Mouse (Mus musculus): Measurements from ENCODE around the gene Dlx5.

The Dlx5 gene

DNA sequence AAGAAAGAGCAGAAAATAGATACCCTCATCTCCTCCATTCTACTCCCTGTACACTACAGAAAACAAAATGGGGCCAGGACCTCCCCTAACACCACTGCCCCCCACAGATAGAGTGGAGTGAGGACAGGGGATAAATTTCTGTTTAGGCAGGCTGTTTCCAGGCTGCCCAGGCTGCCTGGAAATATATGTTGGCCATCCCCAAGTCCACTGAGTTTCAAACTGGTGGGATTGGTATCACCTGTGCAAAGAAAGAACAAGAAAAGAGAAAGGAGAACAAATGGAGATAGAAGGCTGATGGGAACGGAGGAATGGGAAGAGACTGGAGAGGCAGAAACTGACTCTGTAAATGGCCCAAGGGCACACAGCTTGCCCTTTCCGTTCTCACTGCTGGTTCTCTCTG lies 5.7 kb downstream of the Dlx5 start:
- DNase-seq (ENCODE audit: low spot score in 2 of 2), result no peak

DNA sequence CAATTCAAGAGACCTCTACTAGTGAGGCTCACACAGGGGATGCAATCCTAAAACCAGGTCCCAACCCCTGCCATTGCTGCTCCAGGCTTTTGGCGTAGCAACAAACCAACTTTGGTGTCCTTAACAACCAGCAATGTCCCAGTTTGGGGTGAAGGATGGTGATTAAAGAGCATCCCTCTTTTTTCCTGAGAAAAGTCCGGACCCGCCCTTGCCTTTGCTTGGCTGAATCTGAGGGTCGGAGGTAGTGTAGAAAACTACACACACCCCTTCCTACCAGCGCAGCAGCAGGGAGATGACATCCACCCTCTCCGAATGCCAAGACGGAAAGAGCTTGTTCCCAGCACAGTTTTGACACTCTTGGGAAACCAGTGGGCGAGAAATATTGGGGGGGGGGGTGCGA lies 6.2 kb downstream of the Dlx5 start:
- no peak for DNase-seq (ENCODE audit: low spot score in 2 of 2)

- no peak for DNase-seq (ENCODE audit: low spot score in 2 of 2)
These were observed 6.7 kb downstream of the Dlx5 start for GRCm38 (mm10) chr6:6875136-6875535.

DNA sequence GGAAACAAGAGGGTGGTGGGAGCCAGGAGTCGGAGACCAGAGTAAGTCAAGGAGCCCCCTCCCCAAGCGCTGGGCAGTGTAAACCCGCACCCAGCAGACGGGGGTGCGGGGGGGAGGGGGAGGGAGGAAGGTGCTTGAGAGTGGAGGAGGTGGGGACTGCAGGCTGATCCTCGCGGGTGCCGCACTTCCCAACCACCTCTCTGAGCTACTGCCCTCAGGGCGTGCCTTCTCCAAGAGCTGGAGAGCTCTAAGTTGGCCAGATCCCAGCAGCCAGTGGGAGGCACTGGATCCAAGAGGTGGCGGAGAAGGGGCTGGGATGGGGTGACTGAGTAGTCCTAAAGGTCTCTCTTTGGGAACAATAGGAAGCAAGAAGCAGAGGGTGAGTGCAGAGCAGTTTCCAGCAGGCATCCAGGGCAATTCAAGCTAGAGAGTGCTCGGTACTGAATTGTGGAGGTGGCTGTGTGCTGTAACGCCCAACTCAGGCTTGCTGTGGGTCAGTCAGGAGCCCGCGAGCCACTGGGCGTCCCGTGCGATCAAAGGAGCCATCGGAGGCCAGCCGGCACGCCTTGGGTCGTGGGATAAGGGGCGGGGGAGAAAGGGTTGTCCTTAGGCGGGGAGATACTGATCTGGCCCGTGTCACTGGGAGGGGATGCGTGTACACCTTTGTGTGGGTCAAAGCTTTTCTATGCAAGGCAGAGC lies 7.7 kb downstream of the Dlx5 start:
- no peak for DNase-seq (ENCODE audit: low spot score in 2 of 2)

DNA sequence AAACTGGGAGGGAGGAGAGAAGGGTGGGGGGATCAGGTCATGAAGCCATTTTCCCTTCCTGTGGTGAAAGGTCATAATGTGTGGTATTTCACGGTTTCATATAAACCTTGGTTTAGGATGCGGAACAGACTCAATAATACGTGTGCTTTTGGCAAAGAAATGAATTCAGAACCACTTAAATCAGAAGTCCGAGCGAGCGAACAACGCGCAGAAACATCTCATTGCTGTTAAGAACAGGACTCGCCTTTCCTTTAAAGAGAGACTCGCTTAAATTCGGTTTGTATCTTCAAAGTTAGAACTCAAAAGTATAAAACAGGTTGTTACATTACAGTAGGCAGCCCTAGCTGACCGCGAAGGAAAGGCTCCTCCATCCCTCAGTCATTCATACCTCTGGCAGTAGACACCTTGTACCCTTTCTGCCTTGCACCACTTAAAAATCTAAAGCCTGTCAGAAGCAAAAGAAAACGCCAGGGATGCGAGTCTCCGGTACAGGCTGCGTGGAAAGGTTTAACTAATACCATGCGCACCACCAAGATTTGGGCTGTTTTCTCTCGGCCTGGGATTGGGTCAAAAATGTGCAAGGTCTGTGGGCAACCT lies 8.3 kb downstream of the Dlx5 start:
- no peak for DNase-seq (ENCODE audit: low spot score in 2 of 2)

- no peak for DNase-seq (ENCODE audit: low spot score in 2 of 2)
These were observed 9.0 kb downstream of the Dlx5 start for GRCm38 (mm10) chr6:6872873-6873272.

- DNase-seq (ENCODE audit: low spot score in 2 of 2), result no peak
These were observed 10.2 kb downstream of the Dlx5 start for GRCm38 (mm10) chr6:6871692-6872091.

DNA sequence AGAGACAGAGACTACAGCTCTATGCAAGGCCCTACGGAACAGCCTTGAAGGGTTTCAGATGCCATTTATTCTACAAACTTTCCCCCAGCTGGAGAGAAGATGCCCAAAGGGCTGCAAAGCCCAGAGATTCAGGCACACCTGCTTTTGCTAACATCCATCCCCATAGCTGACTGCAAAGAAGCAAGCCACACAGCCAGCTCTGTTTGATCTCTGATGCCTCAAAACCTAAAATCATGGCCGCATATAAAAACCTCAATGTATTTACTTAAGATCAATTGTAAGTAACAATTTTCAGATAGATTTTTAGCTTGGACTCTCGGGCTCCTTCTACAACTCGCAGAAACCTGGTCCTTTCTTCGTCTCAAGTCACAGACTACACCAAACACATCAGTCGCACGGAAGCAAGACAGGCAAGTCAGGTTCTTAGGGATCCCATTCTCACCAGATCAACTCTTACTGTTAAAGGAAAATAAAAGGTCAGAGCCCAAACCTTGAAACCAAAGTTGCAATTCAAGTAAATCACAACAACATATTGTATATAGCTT lies 10.9 kb downstream of the Dlx5 start:
- DNase-seq (ENCODE audit: low spot score in 2 of 2), result no peak

- no peak for DNase-seq (ENCODE audit: low spot score in 2 of 2)
These were observed 11.7 kb downstream of the Dlx5 start for GRCm38 (mm10) chr6:6869961-6870800.

DNA sequence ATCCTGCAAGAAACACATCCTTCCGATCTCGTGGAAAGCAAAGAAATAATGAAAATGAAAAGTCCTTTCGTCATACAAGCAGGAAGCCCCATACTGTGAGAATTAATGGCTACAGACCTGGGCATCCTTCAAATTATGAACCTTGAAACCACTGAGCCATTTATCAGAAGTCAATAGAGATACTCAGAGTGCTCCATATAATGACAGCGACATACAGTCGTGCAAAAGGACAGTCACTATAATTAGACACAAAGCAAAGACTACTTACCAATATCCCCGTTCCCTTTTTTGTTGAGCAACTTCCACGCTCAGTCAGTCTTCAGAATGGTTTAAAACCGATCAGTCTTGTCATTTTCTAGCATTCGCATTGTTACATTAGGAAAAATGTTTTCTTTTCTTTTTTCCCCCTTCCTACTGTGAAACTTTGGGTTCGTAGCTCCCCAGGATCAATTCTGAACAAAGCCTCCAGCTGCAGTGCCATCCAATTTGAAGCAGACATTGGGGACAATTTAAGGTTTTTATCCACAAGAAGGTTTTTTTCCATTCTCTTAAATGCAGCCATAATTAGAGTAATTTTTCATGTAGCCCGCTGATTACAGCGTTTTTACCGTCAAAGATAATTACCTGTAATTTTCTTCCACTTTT lies 12.7 kb downstream of the Dlx5 start:
- no peak for DNase-seq (ENCODE audit: low spot score in 2 of 2)

GRCm38 (mm10) chr6:6867031-6867430 lies 14.9 kb downstream of the Dlx5 start:
- no peak for DNase-seq (ENCODE audit: low spot score in 2 of 2)

DNA sequence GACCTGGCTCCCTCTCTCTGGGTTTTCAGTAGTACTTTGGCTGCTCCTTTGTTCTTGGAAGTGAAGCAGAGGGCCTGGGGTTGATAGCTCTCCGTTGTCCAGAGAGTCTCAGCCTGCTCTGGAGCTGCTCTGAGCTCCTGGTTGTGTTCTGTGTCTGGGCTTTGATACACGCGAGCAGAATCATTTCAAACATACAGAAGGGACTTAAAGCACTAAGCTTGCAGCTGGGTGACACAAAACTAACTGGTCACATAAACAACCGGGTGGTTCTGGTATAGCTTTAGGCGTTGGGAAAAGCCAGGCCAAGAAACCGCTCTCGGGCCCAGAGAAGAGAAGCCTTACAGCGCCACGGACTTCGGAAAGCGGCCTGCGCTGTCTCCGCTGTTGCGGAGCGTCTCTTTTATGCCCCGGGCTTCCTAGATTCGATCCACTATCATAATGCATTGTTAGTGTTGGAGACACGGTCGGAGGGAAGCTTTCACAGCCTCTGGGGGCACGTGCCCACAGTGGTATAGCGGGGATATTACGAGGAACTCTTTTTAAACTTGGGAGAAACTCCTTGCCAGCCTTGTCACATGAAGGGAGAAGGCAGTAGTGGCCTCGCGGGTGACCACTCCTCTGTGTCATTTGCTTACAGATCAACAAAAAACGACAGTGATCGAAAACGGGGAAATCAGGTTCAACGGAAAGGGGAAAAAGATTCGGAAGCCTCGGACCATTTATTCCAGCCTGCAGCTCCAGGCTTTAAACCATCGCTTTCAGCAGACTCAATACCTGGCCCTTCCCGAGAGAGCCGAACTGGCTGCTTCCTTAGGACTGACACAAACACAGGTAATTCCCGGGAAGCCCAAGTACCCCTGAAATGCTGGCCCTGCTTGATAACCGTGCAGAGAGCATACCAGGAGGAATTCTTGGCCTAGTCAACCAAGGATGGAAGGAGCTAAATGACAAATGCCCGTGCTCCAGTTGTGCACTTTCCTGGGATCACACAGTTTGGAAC lies 17.1 kb downstream of the Dlx5 start:
- no peak for DNase-seq (ENCODE audit: low spot score in 2 of 2)

- no peak for DNase-seq (ENCODE audit: low spot score in 2 of 2)
These were observed 17.9 kb downstream of the Dlx5 start for GRCm38 (mm10) chr6:6863955-6864354.

GRCm38 (mm10) chr6:6863160-6863870 lies 18.6 kb downstream of the Dlx5 start, which contains the start of gene Dlx6:
Gene Dlx6 (plus strand): TSS chr6:6863334.
- DNase-seq (ENCODE audit: low spot score in 2 of 2), result no peak

DNA sequence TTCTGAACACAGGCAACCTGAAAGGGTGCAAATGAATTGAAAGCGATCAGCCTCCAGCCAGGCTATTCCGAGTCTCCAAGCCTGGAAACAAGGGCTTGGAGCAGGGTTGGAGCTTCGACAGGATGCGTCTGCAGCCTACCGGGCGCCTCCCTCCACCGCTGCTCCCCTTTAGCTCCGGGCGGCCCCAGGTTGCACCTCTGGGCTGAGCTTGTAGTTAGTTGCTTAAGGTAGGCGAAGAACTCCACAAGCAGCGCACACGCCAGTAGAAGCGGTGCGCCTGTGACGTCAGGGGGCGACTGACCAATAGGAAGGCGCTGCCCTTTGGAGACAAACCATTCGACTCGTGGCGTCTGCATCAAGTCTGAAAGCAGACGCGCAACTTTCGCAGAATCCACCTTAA lies 19.3 kb downstream of the Dlx5 start:
- no peak for DNase-seq (ENCODE audit: low spot score in 2 of 2)

GRCm38 (mm10) chr6:6861798-6862428 lies 20.0 kb downstream of the Dlx5 start:
- DNase-seq (ENCODE audit: low spot score in 2 of 2), result no peak

GRCm38 (mm10) chr6:6861086-6861797 lies 20.6 kb downstream of the Dlx5 start:
- no peak for DNase-seq (ENCODE audit: low spot score in 2 of 2)

DNA sequence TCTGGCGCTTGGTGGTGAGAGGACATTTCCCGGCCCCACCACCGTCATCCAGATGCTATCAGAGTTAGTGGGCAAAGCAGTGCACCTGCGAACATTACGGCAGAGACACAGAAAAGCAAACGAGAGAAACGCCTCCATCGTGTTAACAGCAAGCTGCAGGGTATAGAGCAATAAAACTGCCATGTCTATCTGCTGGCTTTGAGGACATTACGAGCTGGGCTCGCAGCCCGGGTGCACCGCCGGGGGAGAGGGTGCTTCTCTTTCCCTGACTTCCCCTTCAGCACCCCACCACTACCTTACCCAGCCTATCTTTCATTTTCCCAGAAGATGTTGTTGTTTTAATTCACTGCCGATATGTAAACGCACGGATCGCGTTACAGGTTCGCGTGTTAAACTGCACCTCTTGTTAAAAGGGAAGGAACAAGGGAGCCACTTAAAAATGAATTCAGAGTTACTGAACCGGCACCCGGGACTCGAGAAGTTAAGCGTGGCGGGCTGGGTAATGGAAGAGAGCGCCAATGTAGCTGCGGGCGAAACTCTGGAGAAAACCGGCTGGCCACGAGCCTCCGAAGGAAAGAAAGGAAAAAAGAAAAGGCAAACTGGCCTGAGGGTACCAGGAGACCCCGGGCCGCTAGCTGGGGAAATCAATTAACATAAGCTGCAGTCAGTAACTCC lies 21.3 kb downstream of the Dlx5 start:
- DNase-seq (ENCODE audit: low spot score in 2 of 2), result no peak
